Mouse (Mus musculus) brain, embryonic 14.5 days (tissue): Measurements from ENCODE around the gene Mfn1. TPM values are rescaled to one million over a fixed set of nuclear protein-coding genes. Genes with fewer than 3 reads are reported as not detected.

Experiments used
- DNase-seq: peaks from one replicate; pipeline ENCODE4 v3.0.0-alpha.2; 2011; ENCODE audit warnings: low read depth
- CTCF ChIP-seq: fragments of 200-500 bp; IDR thresholded peaks from 2 replicates; pipeline ENCODE4 v1.5.1; 2012; ENCODE audit warnings: inconsistent platforms, mild to moderate bottlenecking, moderate library complexity, borderline replicate concordance; ENCODE audit not compliant: insufficient read depth, insufficient read length; ENCODE audit errors: extremely low read depth
- POLR2A ChIP-seq: fragments of 200-500 bp; IDR thresholded peaks from 2 replicates; pipeline ENCODE4 v1.6.1; 2012; ENCODE audit warnings: mild to moderate bottlenecking, inconsistent platforms, borderline replicate concordance; ENCODE audit not compliant: poor library complexity, insufficient read depth, insufficient read length, severe bottlenecking; ENCODE audit errors: extremely low read depth
- polyA plus RNA-seq: library from polyadenylated mRNA; depleted of rRNA; stranded (reverse); fragments of >200 nt; gene quantifications from 2 replicates; pipeline ENCODE4 v1.2.3, GENCODE M21; 2012

The Mfn1 gene
- polyA plus RNA-seq, 1 experiment: 61.0 TPM

GRCm38 (mm10) chr3:32500346-32500745 is 28.9 kb upstream of the Mfn1 start:
- no peak for DNase-seq
- TF ChIP-seq CTCF (no peak), POLR2A (no peak)

- TF ChIP-seq CTCF (no peak), POLR2A (no peak)
- no peak for DNase-seq
Measured at GRCm38 (mm10) chr3:32505841-32506240, 23.4 kb upstream of the Mfn1 start.

GRCm38 (mm10) chr3:32506366-32507225 is 22.7 kb upstream of the Mfn1 start:
- no peak for DNase-seq
- TF ChIP-seq CTCF: no peak

DNA sequence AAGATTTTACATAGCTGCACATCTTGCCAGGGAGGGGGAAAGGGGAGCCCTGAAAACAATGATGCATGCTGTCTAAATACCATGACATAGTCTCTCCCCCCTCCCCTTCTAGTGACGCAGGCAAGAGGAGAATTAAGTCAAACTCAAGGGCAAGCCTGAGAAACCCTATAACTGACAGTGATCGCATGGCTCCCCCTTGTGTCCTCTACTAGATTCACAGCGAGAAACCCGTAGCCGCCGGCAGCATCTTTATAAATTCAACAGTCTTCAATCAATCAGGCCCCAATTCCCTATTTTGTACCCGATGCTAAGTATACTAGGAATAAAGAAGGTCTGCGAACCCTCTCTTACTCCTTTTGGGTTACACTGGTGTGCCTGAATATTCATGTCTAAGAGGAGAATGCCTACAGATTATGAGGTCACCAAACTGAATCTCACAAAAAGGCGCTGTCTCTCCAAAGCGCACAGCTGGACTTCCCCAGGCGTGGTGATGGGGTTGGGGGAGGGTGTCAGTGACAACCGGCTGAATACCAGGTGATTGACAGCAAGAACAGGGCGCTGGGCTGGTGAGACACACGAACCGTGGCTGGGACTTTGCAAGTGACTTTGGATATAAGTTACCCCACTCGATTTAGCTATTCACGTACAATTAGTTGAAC is 20.5 kb upstream of the Mfn1 start:
- peak; percentile 88 for DNase-seq
- TF ChIP-seq POLR2A: no peak
- TF ChIP-seq CTCF: peak; percentile 77; the same call in 1 of the 2 replicates

DNA sequence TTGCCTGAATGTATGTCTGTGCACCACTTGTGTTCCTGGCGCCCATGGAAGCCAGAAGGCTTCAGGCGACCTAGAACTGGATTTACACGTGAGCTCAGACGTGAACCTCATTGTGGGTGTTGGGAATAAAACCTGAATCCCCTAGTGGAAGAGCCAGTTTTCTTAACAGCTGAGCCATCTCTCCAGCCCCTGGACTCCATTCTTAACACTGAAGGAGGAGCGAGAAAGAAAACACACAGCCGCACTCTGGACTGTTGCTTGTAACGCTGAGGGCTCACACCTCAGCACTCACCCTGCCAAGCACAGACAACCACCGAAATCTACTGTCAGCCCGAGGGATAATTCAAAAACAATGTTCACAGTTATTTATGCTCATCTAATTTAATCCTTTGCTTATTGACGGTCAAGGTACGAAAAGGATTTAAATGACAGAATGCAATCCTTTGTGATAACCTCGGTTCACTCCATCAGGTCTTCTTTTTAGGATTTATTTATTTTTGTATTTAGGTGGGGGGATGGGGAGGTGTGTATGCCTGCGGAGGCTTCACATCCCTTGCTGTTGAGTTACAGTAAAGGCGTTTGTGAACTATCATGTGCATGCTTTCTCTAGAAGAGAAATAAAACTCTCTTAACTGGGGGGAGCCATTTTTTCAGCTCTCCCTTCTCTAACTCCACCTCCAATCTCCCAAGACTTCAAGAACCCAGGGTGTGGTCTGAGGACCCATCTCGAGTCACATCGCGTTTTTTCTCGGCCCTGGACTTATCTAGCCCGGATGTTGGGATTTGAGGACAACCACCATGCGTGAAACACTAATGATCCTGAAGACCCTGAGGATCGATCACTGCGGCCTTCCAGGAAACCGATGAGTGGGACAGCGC is 19.5 kb upstream of the Mfn1 start, which contains the start of gene Zfp639:
Gene Zfp639, plus strand, starts transcription at position 764 of the 879 bp plus-strand sequence.
- TF ChIP-seq POLR2A (no peak), CTCF (no peak)
- DNase-seq: peak; percentile 46

GRCm38 (mm10) chr3:32510375-32511190 is 18.7 kb upstream of the Mfn1 start:
- peak; percentile 72 for TF ChIP-seq CTCF
- TF ChIP-seq POLR2A: peak; percentile 91
- peak; percentile 96 for DNase-seq

GRCm38 (mm10) chr3:32511191-32511550 is 18.1 kb upstream of the Mfn1 start:
- DNase-seq: peak; percentile 42
- no peak for TF ChIP-seq CTCF
- no peak for TF ChIP-seq POLR2A

- TF ChIP-seq POLR2A (no peak), CTCF (no peak)
Measured at GRCm38 (mm10) chr3:32512686-32513284, 16.5 kb upstream of the Mfn1 start.

DNA sequence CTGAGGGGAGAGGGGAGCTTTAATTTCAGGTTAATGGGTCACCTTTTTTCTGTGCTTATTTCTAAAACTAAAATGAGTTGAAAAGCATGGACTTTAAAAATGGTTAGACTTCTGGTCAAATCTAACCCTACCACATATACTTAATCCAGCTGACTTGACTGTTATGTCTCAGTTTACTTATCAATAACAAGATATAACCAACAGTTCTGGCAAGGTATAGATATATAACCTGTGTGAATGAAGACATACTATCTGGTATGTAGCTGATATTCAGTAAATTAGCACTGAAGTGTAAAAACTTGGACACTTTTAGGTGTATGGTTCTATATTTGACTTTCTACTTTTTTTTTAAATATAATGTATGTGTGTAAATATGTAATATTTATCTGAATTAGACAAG is 15.7 kb upstream of the Mfn1 start:
- DNase-seq: no peak
- TF ChIP-seq POLR2A: no peak

More at GRCm38 (mm10) chr3:32512686-32513284, 16.5 kb upstream of the Mfn1 start:
- DNase-seq: no peak

GRCm38 (mm10) chr3:32527181-32527580 is 2.1 kb upstream of the Mfn1 start:
- no peak for DNase-seq
- TF ChIP-seq CTCF (no peak), POLR2A (no peak)

GRCm38 (mm10) chr3:32530041-32530440 is 776 bp downstream of the Mfn1 start:
- TF ChIP-seq CTCF (no peak), POLR2A (no peak)
- DNase-seq: no peak

DNA sequence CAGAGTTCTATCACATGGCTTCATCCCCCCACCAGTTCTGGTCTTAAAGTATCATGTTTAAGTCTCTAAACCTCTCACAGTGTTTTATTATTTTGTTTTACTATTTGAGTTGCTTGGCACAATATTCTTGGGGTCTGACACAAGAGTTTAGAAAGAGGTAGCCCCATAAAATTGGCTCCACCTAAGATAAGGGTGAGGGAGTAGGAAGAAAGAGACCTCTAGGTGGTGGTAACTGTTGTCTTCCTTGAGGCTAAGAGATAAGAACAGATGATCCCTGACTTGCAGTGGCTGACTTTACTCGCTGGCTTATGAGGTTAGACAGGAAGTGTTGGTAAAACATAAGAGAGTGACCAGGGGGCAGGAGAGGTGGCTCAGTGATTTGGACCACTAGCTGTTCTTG is 6.4 kb downstream of the Mfn1 start:
- TF ChIP-seq POLR2A (no peak), CTCF (no peak)
- no peak for DNase-seq

DNA sequence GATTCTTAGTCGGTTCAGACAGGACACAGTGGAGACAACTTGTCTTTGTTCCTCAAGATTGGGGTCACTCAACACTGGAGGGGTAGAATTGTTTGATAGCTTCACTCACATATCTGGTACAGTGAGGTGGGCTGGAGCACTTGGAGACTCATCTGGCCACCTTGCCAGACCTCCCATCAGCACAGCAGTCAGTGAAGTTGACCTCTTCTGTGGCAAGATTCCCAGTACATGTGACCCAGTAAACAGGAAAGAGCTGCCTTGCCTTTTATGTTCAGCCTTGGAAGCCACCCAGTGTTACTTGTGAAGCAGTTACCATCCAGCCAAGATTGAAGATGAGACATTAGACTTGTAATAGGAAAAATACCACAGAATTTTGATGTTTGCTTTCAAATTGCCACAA is 8.3 kb downstream of the Mfn1 start:
- DNase-seq: peak; percentile 9

More for the DNA sequence above, 8.3 kb downstream of the Mfn1 start:
- no peak for TF ChIP-seq POLR2A
- no peak for TF ChIP-seq CTCF
